Mouse (Mus musculus) cerebellum, adult 11-12 months (tissue): ENCODE data around the gene Dap.

Experiments used
- DNase-seq: peaks from one replicate; pipeline ENCODE4 v3.0.0; 2022

The Dap gene

GRCm38 (mm10) chr15:31306726-31307125 is 82.6 kb downstream of the Dap start:
- no peak for DNase-seq

- DNase-seq = no peak
These were observed 85.4 kb downstream of the Dap start for GRCm38 (mm10) chr15:31309526-31309925.

- DNase-seq = no peak
These were observed 87.9 kb downstream of the Dap start for GRCm38 (mm10) chr15:31312001-31312400.

GRCm38 (mm10) chr15:31315630-31316231 is 91.6 kb downstream of the Dap start:
- peak; percentile 53 for DNase-seq

- no peak for DNase-seq
These were observed 93.1 kb downstream of the Dap start for GRCm38 (mm10) chr15:31317056-31317805.

- DNase-seq = no peak
These were observed 94.2 kb downstream of the Dap start for GRCm38 (mm10) chr15:31318158-31318955.

GRCm38 (mm10) chr15:31319046-31319445 is 94.9 kb downstream of the Dap start:
- DNase-seq = no peak

- no peak for DNase-seq
These were observed 96.7 kb downstream of the Dap start for GRCm38 (mm10) chr15:31320598-31321377.

- DNase-seq = no peak
These were observed 99.6 kb downstream of the Dap start for GRCm38 (mm10) chr15:31323684-31324083.
